Mouse (Mus musculus) embryonic facial prominence, embryonic 14.5 days (tissue): ENCODE data around the gene Gm44503. TPM values are rescaled to one million over a fixed set of nuclear protein-coding genes. Genes with fewer than 3 reads are reported as not detected.

Experiments used
- ATAC-seq: fragments of 200-750 bp; cut with Nextera tagmentation; 2 replicates; pipeline ENCODE4 v1.8.0; 2017; ENCODE audit warnings: low read depth, moderate number of reproducible peaks, moderate TSS enrichment
- DNase-seq: peaks from one replicate; pipeline ENCODE4 v3.0.0-alpha.2; 2015; ENCODE audit warnings: low spot score
- H3K27ac ChIP-seq: fragments of 300-500 bp; sonication (generic); replicated peaks from 2 replicates; pipeline ENCODE4 v1.5.1; 2014; ENCODE audit warnings: low read depth, mild to moderate bottlenecking, low read length, moderate library complexity
- H3K27me3 ChIP-seq: fragments of 300-500 bp; sonication (generic); replicated peaks from 2 replicates; pipeline ENCODE4 v1.6.1; 2014; ENCODE audit warnings: low read length; ENCODE audit not compliant: control insufficient read depth, insufficient read depth
- H3K36me3 ChIP-seq: fragments of 300-500 bp; sonication (generic); 2 replicates; pipeline ENCODE4 v1.6.1; 2014; ENCODE audit warnings: low read length, mixed read lengths; ENCODE audit not compliant: control insufficient read depth, insufficient read depth
- H3K4me1 ChIP-seq: fragments of 300-500 bp; sonication (generic); 2 replicates; pipeline ENCODE4 v1.6.1; 2014; ENCODE audit warnings: antibody characterized with exemption, low read length; ENCODE audit not compliant: control insufficient read depth, insufficient read depth
- H3K4me2 ChIP-seq: fragments of 300-500 bp; sonication (generic); 2 replicates; pipeline ENCODE4 v1.6.1; 2014; ENCODE audit warnings: low read depth, mild to moderate bottlenecking, low read length, moderate library complexity, mixed read lengths
- H3K4me3 ChIP-seq: fragments of 300-500 bp; sonication (generic); 2 replicates; pipeline ENCODE4 v1.5.1; 2014; ENCODE audit warnings: low read depth, mild to moderate bottlenecking, low read length
- H3K9ac ChIP-seq: fragments of 300-500 bp; sonication (generic); 2 replicates; pipeline ENCODE4 v1.6.1; 2014; ENCODE audit warnings: low read depth, mild to moderate bottlenecking, low read length, moderate library complexity, mixed read lengths
- H3K9me3 ChIP-seq: fragments of 300-500 bp; sonication (generic); 2 replicates; pipeline ENCODE4 v1.6.1; 2016; ENCODE audit warnings: low read length; ENCODE audit not compliant: control insufficient read depth
- WGBS: fragments of 180-500 bp; shearing (Covaris S2); extraction: QIAGEN DNeasy Blood & Tissue Kit; methylation state at CpG from one replicate; pipeline ENCODE4 v1.1.7; 2014; 5-methylcytosine and 5-hydroxymethylcytosine counted together
- polyA plus RNA-seq: library from polyadenylated mRNA; unstranded; fragments of >200 nt; fragmentation: Nextera tagmentation; extraction: Ambion mirVana; gene quantifications from 2 replicates; pipeline ENCODE4 v1.2.1, GENCODE M21; 2014

Gene Gm44503
- polyA plus RNA-seq, 1 experiment from 2014 or later, result not detected

DNA sequence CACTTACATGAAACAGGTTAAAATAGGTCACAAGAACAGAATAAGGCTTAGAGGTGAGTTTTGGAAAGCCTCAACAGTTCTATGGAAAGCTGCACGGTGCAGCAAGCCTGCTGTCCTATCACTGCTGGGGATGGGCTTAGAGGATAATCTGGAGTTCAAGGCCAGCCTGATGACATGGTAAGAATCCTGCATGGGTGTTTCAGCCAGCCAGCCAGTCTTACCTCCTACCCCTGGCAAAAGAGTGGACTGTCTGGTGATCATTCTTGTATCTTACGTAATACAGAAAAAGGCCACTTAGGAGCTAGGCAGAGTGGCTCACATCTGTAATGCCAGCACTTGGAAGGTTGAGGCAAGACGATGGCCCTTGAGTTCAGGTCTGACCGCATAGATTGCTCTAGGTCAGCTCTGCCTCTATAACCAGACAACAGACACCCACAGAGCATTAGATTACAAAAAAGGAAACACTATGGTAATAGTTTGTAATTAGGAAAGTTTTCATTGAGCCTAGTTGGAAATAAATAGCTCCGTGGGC, 62.0 kb downstream of the Gm44503 start:
- Histone ChIP-seq H3K4me2 (no peak overlapping the region), H3K36me3 (peaks cover 61% of the 10 kb centered on the region), H3K27ac (no peak overlapping the region), H3K4me1 (no peaks in the 10 kb centered on the region), H3K9ac (no peak overlapping the region), H3K27me3 (no peaks in the 10 kb centered on the region), H3K4me3 (no peak overlapping the region), H3K9me3 (no peaks in the 10 kb centered on the region)
- DNase-seq (no peak), ATAC-seq (no peak)
- WGBS, result 97% methylated on average over 5 of the region's 5 CpGs

GRCm38 (mm10) chr9:73025818-73026636, 67.4 kb downstream of the Gm44503 start:
- 31% methylated on average over 16 of the region's 17 CpGs for WGBS
- Histone ChIP-seq H3K9ac (peak overlapping the region; percentile 35; the same call in 1 of the 2 replicates), H3K4me2 (peak overlapping the region; percentile 29), H3K9me3 (no peaks in the 10 kb centered on the region), H3K27ac (no peak overlapping the region), H3K4me1 (no peaks in the 10 kb centered on the region), H3K27me3 (no peaks in the 10 kb centered on the region), H3K36me3 (peaks cover 30% of the 10 kb centered on the region; the same call in 1 of the 2 replicates), H3K4me3 (no peak overlapping the region; the same call in 1 of the 2 replicates)
- ATAC-seq (peak; percentile 22; the same call in 1 of the 2 replicates), DNase-seq (no peak)

DNA sequence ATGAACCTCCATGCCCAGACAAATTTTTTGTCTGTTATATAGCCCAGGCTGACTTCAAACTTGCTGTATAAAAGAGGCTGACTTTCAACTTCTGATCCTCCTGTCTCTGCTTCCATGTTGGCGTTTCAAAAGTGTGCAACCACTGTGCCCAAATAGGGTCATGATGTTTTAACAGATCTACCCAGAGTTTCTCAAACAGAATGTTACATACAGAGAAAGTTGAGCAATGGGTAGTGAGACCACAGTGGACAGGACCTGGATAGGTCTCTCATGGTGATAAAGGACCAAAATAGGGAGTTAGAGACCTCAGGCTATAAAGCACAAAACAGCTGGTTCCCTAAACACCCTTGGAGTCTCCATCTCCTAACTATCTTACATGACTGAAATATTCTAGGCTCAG, 71.8 kb downstream of the Gm44503 start:
- 94% methylated on average over 1 of the region's 1 CpGs for WGBS
- H3K4me3 ChIP-seq, result no peak overlapping the region
- peaks cover 49% of the 10 kb centered on the region for H3K36me3 ChIP-seq
- H3K9me3 ChIP-seq, result no peaks in the 10 kb centered on the region
- H3K9ac ChIP-seq, result no peak overlapping the region
- H3K4me1 ChIP-seq, result no peaks in the 10 kb centered on the region
- no peak overlapping the region for H3K4me2 ChIP-seq
- H3K27ac ChIP-seq, result no peak overlapping the region
- ATAC-seq, result no peak
- DNase-seq, result no peak
- no peaks in the 10 kb centered on the region for H3K27me3 ChIP-seq

DNA sequence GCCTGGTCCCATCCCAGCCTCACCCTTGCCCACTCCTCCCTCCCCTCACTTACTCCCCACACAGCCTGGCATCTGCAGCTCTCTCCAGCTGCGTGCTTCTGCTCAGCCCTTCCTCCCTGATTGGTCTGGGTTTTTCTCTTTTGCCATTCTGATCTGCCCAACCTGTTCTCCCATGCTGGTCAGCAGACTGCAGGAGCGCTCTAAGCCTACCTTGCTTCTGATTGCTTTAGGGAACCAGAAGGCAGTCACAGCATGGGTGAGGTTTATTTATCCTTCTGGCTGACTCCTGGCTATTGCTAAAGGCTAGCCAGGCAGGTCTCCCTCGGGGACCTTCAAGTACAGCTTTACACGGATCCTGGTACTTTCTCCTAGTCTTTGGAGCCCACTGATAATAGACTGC, 72.8 kb downstream of the Gm44503 start:
- no peak overlapping the region for H3K4me2 ChIP-seq
- ATAC-seq, result no peak
- H3K4me3 ChIP-seq, result no peak overlapping the region
- DNase-seq, result no peak
- no peaks in the 10 kb centered on the region for H3K9me3 ChIP-seq
- H3K9ac ChIP-seq, result no peak overlapping the region
- no peaks in the 10 kb centered on the region for H3K27me3 ChIP-seq
- no peaks in the 10 kb centered on the region for H3K4me1 ChIP-seq
- H3K36me3 ChIP-seq, result peaks cover 54% of the 10 kb centered on the region
- 70% methylated on average over 4 of the region's 4 CpGs for WGBS
- H3K27ac ChIP-seq, result no peak overlapping the region

DNA sequence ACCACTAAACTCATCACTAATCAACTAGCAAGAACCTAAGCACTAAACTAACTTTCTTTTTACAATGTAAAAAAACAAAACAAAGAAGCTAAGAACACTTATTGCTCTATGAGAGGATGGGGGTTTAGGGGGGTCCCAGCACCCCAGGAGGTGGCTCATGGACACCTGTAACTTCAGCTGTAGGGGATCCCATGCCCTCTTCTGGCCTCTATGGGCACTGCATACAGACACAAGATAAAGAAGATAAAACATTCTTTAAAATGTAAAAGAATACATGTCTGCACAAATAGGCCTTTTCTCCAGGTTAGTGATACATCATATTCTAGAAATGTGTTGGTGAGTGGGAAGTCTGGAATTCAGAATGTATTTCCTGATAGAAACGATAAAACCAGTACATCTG, 74.8 kb downstream of the Gm44503 start:
- no peak overlapping the region for H3K27ac ChIP-seq
- H3K4me3 ChIP-seq, result no peak overlapping the region
- H3K9me3 ChIP-seq, result no peaks in the 10 kb centered on the region
- H3K4me2 ChIP-seq, result no peak overlapping the region
- no peak overlapping the region for H3K9ac ChIP-seq
- peaks cover 54% of the 10 kb centered on the region for H3K36me3 ChIP-seq
- ATAC-seq (no peak), DNase-seq (no peak)
- H3K27me3 ChIP-seq, result no peaks in the 10 kb centered on the region
- no peaks in the 10 kb centered on the region for H3K4me1 ChIP-seq
- WGBS, result 93% methylated on average over 1 of the region's 1 CpGs

- peak overlapping the region; percentile 85 for H3K9ac ChIP-seq
- ATAC-seq, result peak; percentile 89
- H3K27ac ChIP-seq, result peak overlapping the region; percentile 85
- peak overlapping the region; percentile 87 for H3K4me3 ChIP-seq
- H3K27me3 ChIP-seq, result no peaks in the 10 kb centered on the region
- peaks cover 14% of the 10 kb centered on the region; the same call in 1 of the 2 replicates for H3K36me3 ChIP-seq
- H3K4me2 ChIP-seq, result peak overlapping the region; percentile 91
- no peaks in the 10 kb centered on the region for H3K9me3 ChIP-seq
- under 1% methylated on average over 49 of the region's 49 CpGs for WGBS
- peaks cover 13% of the 10 kb centered on the region for H3K4me1 ChIP-seq
- peak; percentile 95 for DNase-seq
Measured at GRCm38 (mm10) chr9:73039222-73039945, 80.7 kb downstream of the Gm44503 start.

DNA sequence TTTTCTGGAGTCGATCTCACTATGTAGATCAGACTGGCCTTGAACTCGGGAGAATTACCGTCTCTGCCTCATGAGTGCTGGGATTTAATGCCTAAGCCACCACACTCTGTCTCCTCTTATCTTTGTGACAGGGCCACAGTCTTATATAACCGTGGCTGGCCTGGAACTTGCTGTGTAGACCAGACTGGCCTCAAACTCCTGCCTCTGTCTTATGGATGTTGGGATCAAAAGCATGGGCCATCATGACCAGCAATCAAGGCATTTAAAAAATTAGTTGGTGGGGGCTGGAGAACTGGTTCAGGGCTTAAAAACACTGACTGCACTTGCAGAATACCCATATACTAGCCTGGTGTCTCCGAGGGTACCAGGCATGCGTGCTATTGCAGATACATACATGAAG, 81.4 kb downstream of the Gm44503 start, which contains the start of gene Pigb:
Gene Pigb (minus strand): TSS at position 299 of the 400 bp plus-strand sequence.
- no peaks in the 10 kb centered on the region for H3K9me3 ChIP-seq
- H3K36me3 ChIP-seq, result peaks cover 9% of the 10 kb centered on the region; the same call in 1 of the 2 replicates
- H3K4me1 ChIP-seq, result peaks cover 13% of the 10 kb centered on the region
- peak within 1 kb of the TSS; percentile 85 for H3K9ac ChIP-seq
- H3K4me2 ChIP-seq, result peak within 1 kb of the TSS; percentile 91
- H3K27ac ChIP-seq, result peak within 1 kb of the TSS; percentile 85
- peak within 1 kb of the TSS; percentile 87 for H3K4me3 ChIP-seq
- ATAC-seq (no peak), DNase-seq (no peak)
- 28% methylated on average over 6 of the region's 6 CpGs for WGBS
- no peaks in the 10 kb centered on the region for H3K27me3 ChIP-seq

GRCm38 (mm10) chr9:73044146-73045079, 85.8 kb downstream of the Gm44503 start, which contains the start of gene Rab27a:
Gene Rab27a (plus strand): TSS chr9:73044854.
- under 1% methylated on average over 41 of the region's 41 CpGs for WGBS
- peaks cover 16% of the 10 kb centered on the region for H3K4me1 ChIP-seq
- H3K4me3 ChIP-seq, result peak within 1 kb of the TSS; percentile 52
- no peaks in the 10 kb centered on the region for H3K27me3 ChIP-seq
- H3K4me2 ChIP-seq, result peak within 1 kb of the TSS; percentile 98
- H3K9me3 ChIP-seq, result no peaks in the 10 kb centered on the region
- ATAC-seq, result peak; percentile 71
- H3K27ac ChIP-seq, result 0 out of 2 replicates have a peak within 1 kb of the TSS, but pooled peaks have one; percentile 21
- H3K9ac ChIP-seq, result peak within 1 kb of the TSS; percentile 70
- H3K36me3 ChIP-seq, result no peaks in the 10 kb centered on the region
- DNase-seq, result peak; percentile 92
